Mouse (Mus musculus) kidney, embryonic 16.5 days (tissue): ENCODE data around the gene Zc3h6. TPM values are rescaled to one million over a fixed set of nuclear protein-coding genes. Genes with fewer than 3 reads are reported as not detected.

ENCODE experiments used
- ATAC-seq: fragments of 200-750 bp; cut with Nextera tagmentation; 2 replicates; pipeline ENCODE4 v1.8.0; 2017; ENCODE audit warnings: moderate TSS enrichment; ENCODE audit not compliant: low FRiP score, low TSS enrichment
- H3K27ac ChIP-seq: fragments of 300-500 bp; sonication (generic); 2 replicates; pipeline ENCODE4 v1.5.1; 2014; ENCODE audit warnings: low read length
- H3K27me3 ChIP-seq: fragments of 300-500 bp; sonication (generic); 2 replicates; pipeline ENCODE4 v1.6.1; 2014; ENCODE audit warnings: low read length, control low read depth, mixed read lengths; ENCODE audit not compliant: insufficient read depth
- H3K36me3 ChIP-seq: fragments of 300-500 bp; sonication (generic); 2 replicates; pipeline ENCODE4 v1.6.1; 2014; ENCODE audit warnings: low read length, control low read depth, mixed read lengths; ENCODE audit not compliant: insufficient read depth
- H3K4me1 ChIP-seq: fragments of 300-500 bp; sonication (generic); 2 replicates; pipeline ENCODE4 v1.6.1; 2014; ENCODE audit warnings: low read length, control low read depth, mixed read lengths; ENCODE audit not compliant: insufficient read depth
- H3K4me2 ChIP-seq: fragments of 300-500 bp; sonication (generic); replicated peaks from 2 replicates; pipeline ENCODE4 v1.6.1; 2014; ENCODE audit warnings: low read depth, low read length
- H3K4me3 ChIP-seq: fragments of 300-500 bp; sonication (generic); 2 replicates; pipeline ENCODE4 v1.5.1; 2014; ENCODE audit warnings: mild to moderate bottlenecking, low read length
- H3K9ac ChIP-seq: fragments of 300-500 bp; sonication (generic); replicated peaks from 2 replicates; pipeline ENCODE4 v1.6.1; 2014; ENCODE audit warnings: low read length
- H3K9me3 ChIP-seq: fragments of 300-500 bp; sonication (generic); 2 replicates; pipeline ENCODE4 v1.6.1; 2016; ENCODE audit warnings: low read length, control low read depth
- WGBS: fragments of 180-500 bp; shearing (Covaris S2); extraction: QIAGEN DNeasy Blood & Tissue Kit; methylation state at CpG from one replicate; pipeline ENCODE4 v1.1.7; 2014; 5-methylcytosine and 5-hydroxymethylcytosine counted together
- polyA plus RNA-seq: library from polyadenylated mRNA; unstranded; fragments of >200 nt; fragmentation: Nextera tagmentation; extraction: Ambion mirVana; gene quantifications from 2 replicates; pipeline ENCODE4 v1.2.1, GENCODE M21; 2015

The Zc3h6 gene
- polyA plus RNA-seq, 1 experiment from 2014 or later, result 1.4 TPM

- H3K27me3 ChIP-seq, result no peaks in the 10 kb centered on the region
- no peak for ATAC-seq
- no peak overlapping the region for H3K27ac ChIP-seq
- H3K36me3 ChIP-seq, result no peaks in the 10 kb centered on the region
- no peaks in the 10 kb centered on the region for H3K9me3 ChIP-seq
- no peak overlapping the region for H3K9ac ChIP-seq
- no peak overlapping the region for H3K4me3 ChIP-seq
- H3K4me1 ChIP-seq, result no peaks in the 10 kb centered on the region
- H3K4me2 ChIP-seq, result no peak overlapping the region
- 80% methylated on average over 9 of the region's 9 CpGs for WGBS
Measured at GRCm38 (mm10) chr2:129024820-129025219, 57.6 kb downstream of the Zc3h6 start.

- H3K4me3 ChIP-seq, result no peak overlapping the region
- peaks cover 15% of the 10 kb centered on the region for H3K4me1 ChIP-seq
- H3K4me2 ChIP-seq, result no peak overlapping the region
- WGBS, result 79% methylated on average over 5 of the region's 5 CpGs
- ATAC-seq, result no peak
- peaks cover 26% of the 10 kb centered on the region for H3K27me3 ChIP-seq
- H3K9ac ChIP-seq, result no peak overlapping the region
- no peak overlapping the region for H3K27ac ChIP-seq
- H3K9me3 ChIP-seq, result no peaks in the 10 kb centered on the region
- H3K36me3 ChIP-seq, result no peaks in the 10 kb centered on the region
Measured at GRCm38 (mm10) chr2:129035381-129035780, 68.2 kb downstream of the Zc3h6 start.

GRCm38 (mm10) chr2:129038426-129038936, 71.3 kb downstream of the Zc3h6 start:
- peaks cover 33% of the 10 kb centered on the region for H3K27me3 ChIP-seq
- no peaks in the 10 kb centered on the region for H3K36me3 ChIP-seq
- H3K4me2 ChIP-seq, result peak overlapping the region; percentile 74
- no peaks in the 10 kb centered on the region for H3K9me3 ChIP-seq
- peak overlapping the region; percentile 46 for H3K4me3 ChIP-seq
- 19% methylated on average over 15 of the region's 15 CpGs for WGBS
- ATAC-seq, result no peak
- H3K4me1 ChIP-seq, result peaks cover 15% of the 10 kb centered on the region
- H3K9ac ChIP-seq, result peak overlapping the region; percentile 57
- H3K27ac ChIP-seq, result no peak overlapping the region

GRCm38 (mm10) chr2:129038937-129039631, 71.9 kb downstream of the Zc3h6 start:
- Histone ChIP-seq H3K4me2 (peak overlapping the region; percentile 74), H3K4me3 (peak overlapping the region; percentile 46), H3K4me1 (peaks cover 15% of the 10 kb centered on the region), H3K27me3 (peaks cover 33% of the 10 kb centered on the region), H3K27ac (no peak overlapping the region), H3K9me3 (no peaks in the 10 kb centered on the region), H3K36me3 (no peaks in the 10 kb centered on the region), H3K9ac (peak overlapping the region; percentile 57)
- ATAC-seq, result peak; percentile 73
- 1% methylated on average over 62 of the region's 62 CpGs for WGBS

DNA sequence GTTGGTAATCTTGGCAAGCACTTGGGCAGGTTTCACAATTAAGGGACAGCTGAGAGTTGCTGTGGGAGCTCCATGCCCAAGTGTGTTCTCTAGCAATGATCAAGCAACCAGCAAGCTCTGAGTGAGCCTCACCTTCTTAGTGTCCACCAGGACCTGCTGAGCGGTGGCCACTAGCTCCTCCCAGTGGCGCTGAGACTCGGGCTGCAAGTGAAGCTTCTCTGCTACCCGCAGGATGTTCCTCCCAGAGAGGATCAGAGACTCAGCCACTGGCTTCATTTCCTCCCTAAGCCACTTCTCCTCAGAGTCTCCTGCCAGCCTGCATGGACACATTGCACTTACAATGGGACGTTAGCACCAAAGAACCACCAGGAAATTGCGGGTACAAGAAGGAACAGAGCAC, 73.4 kb downstream of the Zc3h6 start:
- Histone ChIP-seq H3K27ac (no peak overlapping the region), H3K27me3 (peaks cover 33% of the 10 kb centered on the region), H3K9ac (no peak overlapping the region), H3K4me2 (no peak overlapping the region), H3K9me3 (no peaks in the 10 kb centered on the region), H3K4me1 (peaks cover 15% of the 10 kb centered on the region), H3K36me3 (no peaks in the 10 kb centered on the region), H3K4me3 (no peak overlapping the region)
- ATAC-seq, result no peak
- WGBS, result 27% methylated on average over 6 of the region's 6 CpGs

DNA sequence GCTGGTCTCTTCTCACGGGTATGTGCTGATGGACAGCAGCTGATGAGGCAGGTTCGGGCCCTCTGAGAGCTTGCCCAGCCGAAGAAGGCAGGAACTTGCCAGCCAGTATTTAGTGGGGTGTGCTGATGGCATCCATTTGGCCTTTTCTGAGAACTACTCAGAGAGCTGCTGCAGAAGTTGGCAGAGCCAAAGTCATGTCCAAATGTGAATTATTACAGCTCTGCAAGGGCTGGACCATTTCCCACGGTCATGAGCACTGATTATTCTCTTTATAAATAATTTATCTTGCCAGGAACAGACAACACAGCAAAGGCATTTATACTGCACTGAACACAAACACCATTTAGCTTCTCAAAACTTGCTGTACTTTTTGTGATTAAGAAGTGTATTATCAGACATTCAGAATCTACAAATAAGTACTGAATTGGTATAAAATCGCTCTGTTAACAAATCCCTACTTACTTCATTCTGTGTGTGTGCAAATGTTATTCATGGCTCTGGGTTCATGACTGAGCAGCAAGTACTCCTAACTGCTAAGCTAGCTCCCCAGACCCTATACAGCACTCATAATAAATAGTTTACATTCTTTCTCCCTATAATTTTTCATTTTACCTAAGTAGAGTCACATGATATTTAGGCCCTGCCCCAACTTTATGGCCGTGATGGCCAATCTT, 79.1 kb downstream of the Zc3h6 start:
- Histone ChIP-seq H3K9ac (no peak overlapping the region), H3K27me3 (no peaks in the 10 kb centered on the region), H3K4me1 (peaks cover 7% of the 10 kb centered on the region), H3K4me2 (no peak overlapping the region), H3K36me3 (no peaks in the 10 kb centered on the region), H3K27ac (0 out of 2 replicates have a peak overlapping the region, but pooled peaks have one; percentile 43), H3K9me3 (no peaks in the 10 kb centered on the region), H3K4me3 (no peak overlapping the region)
- 51% methylated on average over 6 of the region's 6 CpGs for WGBS
- ATAC-seq, result no peak

DNA sequence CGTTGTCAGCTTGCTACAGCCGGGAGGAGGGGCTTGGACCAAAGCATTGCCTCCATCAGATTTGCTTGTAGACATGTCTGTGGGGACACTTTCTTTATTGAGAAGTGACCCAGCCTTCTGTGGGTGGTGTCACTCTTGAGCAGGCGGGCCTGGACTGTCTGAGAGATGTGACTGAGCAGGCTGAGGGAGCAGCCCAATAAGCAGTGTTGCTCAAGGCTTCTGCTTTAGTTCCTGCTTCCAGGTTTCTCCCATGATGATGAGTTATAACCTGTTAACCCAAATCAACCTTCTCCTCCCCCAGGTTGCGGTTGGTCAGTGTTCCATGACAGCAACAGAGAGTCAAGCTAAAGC, 79.6 kb downstream of the Zc3h6 start:
- Histone ChIP-seq H3K36me3 (no peaks in the 10 kb centered on the region), H3K27ac (peak overlapping the region; percentile 43; the same call in 1 of the 2 replicates), H3K9ac (no peak overlapping the region), H3K27me3 (no peaks in the 10 kb centered on the region), H3K4me3 (no peak overlapping the region), H3K4me1 (peaks cover 7% of the 10 kb centered on the region), H3K4me2 (no peak overlapping the region), H3K9me3 (no peaks in the 10 kb centered on the region)
- ATAC-seq, result peak; percentile 65; the same call in 1 of the 2 replicates
- 48% methylated on average over 4 of the region's 4 CpGs for WGBS

- Histone ChIP-seq H3K9me3 (no peaks in the 10 kb centered on the region), H3K36me3 (no peaks in the 10 kb centered on the region), H3K4me2 (no peak within 1 kb of the TSS), H3K4me3 (no peak within 1 kb of the TSS), H3K27ac (0 out of 2 replicates have a peak within 1 kb of the TSS, but pooled peaks have one; percentile 25), H3K9ac (no peak within 1 kb of the TSS), H3K27me3 (no peaks in the 10 kb centered on the region), H3K4me1 (peaks cover 7% of the 10 kb centered on the region)
- WGBS, result 81% methylated on average over 8 of the region's 8 CpGs
- no peak for ATAC-seq
Measured at GRCm38 (mm10) chr2:129047811-129048210, 80.6 kb downstream of the Zc3h6 start, which contains the start of gene Vinac1. Vinac1 (minus strand) TSS chr2:129048172.

DNA sequence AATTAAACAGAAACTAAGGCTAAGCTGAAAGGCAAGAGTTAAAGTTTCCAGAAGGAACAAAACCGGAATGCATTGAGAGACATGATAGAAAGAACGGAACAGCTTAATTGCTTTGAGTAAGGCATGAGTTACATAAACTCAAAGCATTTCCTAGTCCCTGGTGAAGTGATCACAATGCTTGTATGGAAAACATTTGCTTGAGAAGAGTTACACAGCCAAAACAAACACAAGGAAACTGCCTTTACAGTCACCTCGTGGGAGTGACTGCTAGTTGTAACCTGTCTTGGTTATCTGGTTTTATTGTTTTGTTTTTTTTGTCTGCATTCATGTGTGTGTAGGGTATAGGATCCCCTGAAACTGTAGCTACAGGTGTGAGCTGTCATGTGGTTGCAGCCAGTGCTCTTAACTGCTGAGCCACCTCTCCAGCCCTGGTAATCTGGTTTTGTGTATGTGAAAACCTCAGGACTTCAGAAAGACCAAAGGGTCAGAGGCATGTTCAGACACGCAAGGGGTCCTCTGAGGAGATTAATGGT, 85.3 kb downstream of the Zc3h6 start:
- Histone ChIP-seq H3K4me1 (no peaks in the 10 kb centered on the region), H3K27me3 (no peaks in the 10 kb centered on the region), H3K36me3 (no peaks in the 10 kb centered on the region), H3K27ac (no peak overlapping the region), H3K4me2 (no peak overlapping the region), H3K9me3 (peaks cover 9% of the 10 kb centered on the region), H3K4me3 (no peak overlapping the region), H3K9ac (no peak overlapping the region)
- 13% methylated on average over 4 of the region's 4 CpGs for WGBS
- peak; percentile 65; the same call in 1 of the 2 replicates for ATAC-seq

- Histone ChIP-seq H3K27ac (no peak overlapping the region), H3K4me1 (no peaks in the 10 kb centered on the region), H3K9me3 (peaks cover 17% of the 10 kb centered on the region), H3K27me3 (no peaks in the 10 kb centered on the region), H3K9ac (no peak overlapping the region), H3K4me3 (no peak overlapping the region), H3K36me3 (no peaks in the 10 kb centered on the region), H3K4me2 (no peak overlapping the region)
- no peak for ATAC-seq
- WGBS, result 77% methylated on average over 6 of the region's 6 CpGs
Measured at GRCm38 (mm10) chr2:129055741-129056140, 88.5 kb downstream of the Zc3h6 start.
